Mouse (Mus musculus): Measurements from ENCODE around the gene Ccnjl.

GRCm38 (mm10) chr11:43518821-43519220 is 9.8 kb upstream of the Ccnjl start:
- TF ChIP-seq ZC3H11A (IDR thresholded peaks at IDR 0.05; ENCODE audit: low read depth, low read length) (no peak), CTCF (IDR thresholded peaks at IDR 0.05 in 2 of 3, conservative IDR thresholded peaks at IDR 0.05 in 1 of 3; ENCODE audit: control insufficient read depth in 1 of 3, insufficient read depth in 1 of 3, low read depth in 2 of 3, low read length in 3 of 3, poor library complexity in 1 of 3, severe bottlenecking in 1 of 3) (no peak), POLR2A (IDR thresholded peaks at IDR 0.05; ENCODE audit: control insufficient read depth in 1 of 2, insufficient read depth in 1 of 2, low read depth in 1 of 2, low read length in 2 of 2, poor library complexity in 1 of 2) (no peak), USF1 (IDR thresholded peaks at IDR 0.05; ENCODE audit: low read depth, low read length) (no peak), EP300 (IDR thresholded peaks at IDR 0.05; ENCODE audit: low read depth in 1 of 2, low read length in 2 of 2) (no peak), MAZ (IDR thresholded peaks at IDR 0.05; ENCODE audit: low read depth, low read length) (no peak), ZNF384 (IDR thresholded peaks at IDR 0.05; ENCODE audit: low read depth, low read length) (no peak)
